Mouse (Mus musculus): Measurements from ENCODE around the gene Cyp19a1.

The Cyp19a1 gene

GRCm38 (mm10) chr9:54169489-54169888 lies 98.4 kb downstream of the Cyp19a1 start:
- no peak for DNase-seq

- DNase-seq, result no peak
Observed at GRCm38 (mm10) chr9:54168425-54168824, 99.5 kb downstream of the Cyp19a1 start.

GRCm38 (mm10) chr9:54163117-54163516 lies 104.8 kb downstream of the Cyp19a1 start:
- DNase-seq, result no peak

GRCm38 (mm10) chr9:54153679-54154078 lies 114.2 kb downstream of the Cyp19a1 start:
- DNase-seq, result no peak

- no peak for DNase-seq
Observed at GRCm38 (mm10) chr9:54139191-54139590, 128.7 kb downstream of the Cyp19a1 start.
